Mouse (Mus musculus): ENCODE results near the gene Paqr8. TPM values are rescaled to one million over a fixed set of nuclear protein-coding genes. Genes with fewer than 3 reads are reported as not detected.

Gene Paqr8
- 100 to 1,000 TPM; 116 to 117 TPM for total RNA-seq (2021)

GRCm38 (mm10) chr1:20890404-20890921 is at the start of gene Paqr8:
Gene Paqr8, plus strand, starts transcription at chr1:20890606.
- intact Hi-C loops (cut with DNase I), result loop anchor here (5.0 kb wide), 4 partner anchors 43 to 188 kb away; partner anchors contain the start of gene Mcm3
- peak; percentile 84 to 92 for DNase-seq (ENCODE audit: low spot score in 2 of 2)

DNA sequence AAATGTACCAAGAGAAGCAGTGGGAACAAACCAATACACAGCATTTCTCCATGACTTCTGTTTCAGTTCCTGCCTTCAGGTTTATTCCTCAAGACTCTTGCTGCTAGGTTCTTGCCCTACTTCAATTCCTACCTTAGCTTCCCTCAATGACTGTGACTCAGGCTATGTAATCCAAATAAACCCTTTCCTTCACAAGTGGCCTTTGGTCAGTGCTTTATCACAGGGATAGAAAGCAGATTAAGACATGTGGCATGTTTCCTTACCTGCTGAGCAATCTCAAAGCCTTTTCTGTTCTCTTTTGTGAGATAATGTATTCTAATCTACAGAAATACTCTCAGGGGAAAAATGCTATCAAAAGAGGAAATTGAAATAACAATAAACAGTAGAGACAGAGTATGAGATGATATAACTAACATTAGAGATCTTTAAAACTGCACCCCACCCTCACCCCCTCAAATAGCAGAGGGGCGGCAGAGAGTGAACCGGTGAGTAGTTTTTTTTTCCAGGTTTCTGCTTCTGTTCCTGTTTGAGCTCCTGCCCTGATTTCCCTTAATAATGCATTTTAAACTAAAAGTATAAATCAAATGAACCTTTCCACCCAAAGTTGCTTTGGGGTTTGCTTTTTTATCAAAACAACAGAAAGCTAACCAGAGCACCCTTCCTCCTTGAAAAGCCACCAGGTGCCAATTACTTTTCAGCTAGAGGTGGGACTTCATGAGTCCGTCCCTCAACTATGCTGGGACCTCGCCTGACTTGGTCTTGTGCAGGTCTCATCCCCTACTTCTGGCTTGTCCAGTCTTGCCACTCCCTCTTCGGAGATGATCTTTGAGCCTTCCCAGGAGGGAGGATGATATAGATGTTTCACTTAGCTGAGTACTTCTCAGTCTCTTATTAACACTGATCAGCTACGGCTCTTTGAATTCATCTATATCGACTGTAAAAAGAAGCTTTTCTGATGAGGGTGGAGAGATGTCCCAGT is 33.2 kb upstream of the Paqr8 start:
- DNase-seq (ENCODE audit: low spot score in 2 of 2), result no peak
- intact Hi-C loops (cut with DNase I), result no loop called here

GRCm38 (mm10) chr1:20860775-20861174 is 29.6 kb upstream of the Paqr8 start:
- DNase-seq (ENCODE audit: low spot score in 2 of 2), result no peak
- intact Hi-C loops (cut with DNase I), result no loop called here

- DNase-seq (ENCODE audit: low spot score in 2 of 2), result no peak
- intact Hi-C loops (cut with DNase I), result no loop called here
Measured at GRCm38 (mm10) chr1:20861865-20862264, 28.5 kb upstream of the Paqr8 start.

DNA sequence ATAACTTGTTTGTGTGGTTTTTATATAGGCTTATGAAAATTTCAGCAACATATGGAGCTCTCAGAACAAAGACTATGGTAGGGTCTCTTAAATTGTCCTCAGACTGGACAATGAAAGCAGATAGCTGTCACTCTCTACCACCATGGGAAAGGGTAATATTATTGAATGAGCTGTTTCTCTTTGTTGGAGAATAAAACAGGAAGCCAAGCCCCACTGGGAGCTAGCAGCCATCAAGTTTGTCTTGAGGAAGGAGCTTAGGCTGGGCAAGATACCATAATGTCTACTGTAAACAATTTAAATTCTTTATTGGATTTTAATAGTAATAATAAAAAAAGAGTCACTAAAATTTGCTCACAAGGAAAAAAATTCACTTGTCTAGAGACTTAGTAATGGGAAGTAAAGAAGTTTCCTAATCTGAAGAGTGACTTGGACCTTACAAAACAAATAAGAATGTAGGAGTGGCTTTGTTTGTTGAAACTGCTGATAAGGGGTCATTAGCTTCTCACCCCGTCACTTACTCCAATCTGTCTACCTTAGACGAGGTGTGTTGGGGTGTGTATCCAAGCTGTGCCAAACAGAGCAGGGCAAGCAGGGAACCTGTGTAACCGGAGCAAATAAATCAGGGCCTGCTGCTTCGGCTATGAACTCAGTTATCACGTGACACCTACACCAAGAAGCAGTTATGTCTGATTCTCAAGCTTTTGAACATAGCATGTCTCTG is 26.8 kb upstream of the Paqr8 start:
- intact Hi-C loops (cut with DNase I), result no loop called here
- no peak for DNase-seq (ENCODE audit: low spot score in 2 of 2)

DNA sequence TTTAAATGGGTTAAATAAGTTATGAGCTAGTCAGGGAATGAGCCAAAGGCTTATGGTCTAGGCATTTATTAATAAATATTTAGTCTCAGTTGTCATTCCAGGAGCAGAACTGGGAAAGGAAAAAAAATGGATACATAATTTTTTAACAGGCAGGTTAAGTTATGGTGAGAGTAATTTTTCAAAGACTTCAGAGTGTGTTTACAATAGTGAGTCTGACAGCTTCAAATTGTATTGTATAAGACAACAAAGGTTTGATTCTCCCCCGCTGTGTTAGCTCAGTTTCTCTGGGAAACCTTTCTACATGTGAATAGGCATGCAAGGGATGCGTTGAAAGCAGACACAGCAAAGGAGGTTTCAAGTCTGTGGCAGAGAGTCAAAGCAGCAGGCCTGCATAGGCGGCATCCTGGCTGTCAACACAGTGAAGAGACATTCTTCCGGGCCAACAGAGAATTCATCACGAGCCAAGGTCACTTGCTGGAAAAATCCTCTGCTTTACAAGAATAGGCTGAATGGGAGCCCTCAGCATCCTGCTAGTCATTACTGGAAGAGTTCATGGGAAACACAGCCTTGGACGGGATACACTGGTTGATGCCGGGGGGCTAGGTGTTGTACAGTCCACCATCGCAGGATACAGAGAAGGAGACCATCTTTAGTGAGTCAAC is 23.0 kb upstream of the Paqr8 start:
- no peak for DNase-seq (ENCODE audit: low spot score in 2 of 2)
- intact Hi-C loops (cut with DNase I), result no loop called here

- intact Hi-C loops (cut with DNase I), result no loop called here
- DNase-seq (ENCODE audit: low spot score in 2 of 2), result no peak
Measured at GRCm38 (mm10) chr1:20868036-20868435, 22.4 kb upstream of the Paqr8 start.

- intact Hi-C loops (cut with DNase I), result no loop called here
Measured at GRCm38 (mm10) chr1:20870887-20871286, 19.5 kb upstream of the Paqr8 start.

DNA sequence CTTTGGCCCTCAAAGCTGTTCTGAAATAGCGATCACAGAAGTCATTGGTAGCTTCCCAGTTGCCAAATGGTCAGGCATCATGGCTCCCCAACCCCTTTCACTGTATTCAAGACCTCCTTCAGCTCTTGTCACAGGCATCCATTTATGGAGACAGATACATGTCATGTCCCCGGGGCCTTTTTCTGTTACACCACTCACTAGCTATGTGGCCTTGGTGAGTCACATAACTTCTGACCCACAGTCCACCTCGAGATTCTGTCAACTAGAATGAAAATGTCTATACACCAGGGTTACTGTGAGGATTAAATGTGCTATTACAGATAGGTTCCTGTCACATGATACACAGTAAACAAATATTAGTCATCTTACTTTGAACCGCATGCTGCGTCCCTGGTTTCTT is 17.9 kb upstream of the Paqr8 start:
- DNase-seq (ENCODE audit: low spot score in 2 of 2), result no peak
- intact Hi-C loops (cut with DNase I), result no loop called here

More at GRCm38 (mm10) chr1:20870887-20871286, 19.5 kb upstream of the Paqr8 start:
- DNase-seq (ENCODE audit: low spot score in 2 of 2), result no peak

DNA sequence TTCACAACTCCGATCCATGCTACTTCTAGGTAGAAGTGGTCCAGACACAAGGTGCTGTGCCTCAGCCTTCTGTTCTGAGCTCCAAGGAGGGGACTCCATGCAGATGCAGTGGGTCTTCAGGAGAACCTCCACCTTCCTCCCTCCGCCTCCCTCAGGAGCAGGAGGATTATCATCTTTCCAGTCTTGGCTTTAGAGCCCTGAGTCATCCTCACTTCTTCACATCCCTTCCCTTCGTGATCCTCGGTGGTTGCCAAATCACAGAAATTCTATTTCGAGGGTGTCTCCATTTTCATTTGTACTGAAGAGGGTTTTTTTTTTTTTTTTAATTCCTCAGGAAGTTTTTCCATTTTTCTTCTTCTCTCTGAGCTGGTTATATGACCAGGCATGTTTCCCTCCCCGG is 16.3 kb upstream of the Paqr8 start:
- intact Hi-C loops (cut with DNase I), result no loop called here

DNA sequence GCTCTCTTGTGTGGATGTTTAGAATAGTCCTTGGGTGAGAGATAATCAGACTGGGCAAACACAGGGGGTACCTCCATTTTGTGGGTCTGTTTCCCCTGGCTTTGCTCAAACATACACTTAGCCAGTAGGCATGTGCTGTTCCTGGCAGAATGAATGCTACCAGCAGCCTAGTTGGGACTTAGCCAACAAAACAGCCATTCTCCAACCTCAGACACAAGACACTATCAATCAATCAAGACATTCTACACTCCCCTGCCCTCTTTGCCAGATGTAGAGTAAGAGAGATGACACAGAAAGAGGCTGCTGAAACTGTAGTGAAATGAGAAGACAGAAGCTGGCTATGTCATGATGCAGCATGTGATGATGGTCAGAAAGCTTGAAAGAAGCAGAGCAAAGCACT is 13.1 kb upstream of the Paqr8 start:
- no peak for DNase-seq (ENCODE audit: low spot score in 2 of 2)
- intact Hi-C loops (cut with DNase I), result no loop called here

More for the DNA sequence above, 16.3 kb upstream of the Paqr8 start:
- peak in 1 of 2 experiments; percentile 66 for DNase-seq (ENCODE audit: low spot score in 2 of 2)

DNA sequence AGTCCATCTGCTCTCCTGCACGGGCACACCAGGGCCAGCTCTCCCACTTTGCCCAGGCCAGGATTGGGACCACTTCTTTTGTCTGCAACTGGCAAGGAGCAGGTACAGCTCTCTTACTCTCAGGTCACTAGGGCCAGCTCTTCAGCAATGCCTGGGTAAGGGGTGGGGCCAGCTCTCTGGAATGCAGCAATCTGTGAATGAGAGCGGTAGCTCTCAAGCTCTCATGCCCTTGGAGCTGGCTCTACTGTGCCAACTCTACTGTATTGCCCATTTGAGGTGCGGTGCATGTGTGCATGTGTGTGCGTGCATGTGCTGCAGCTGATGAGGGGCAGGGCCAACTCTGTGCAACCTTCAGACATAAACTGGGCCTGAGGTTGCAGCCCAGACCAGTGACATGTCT is 11.0 kb upstream of the Paqr8 start:
- no peak for DNase-seq (ENCODE audit: low spot score in 2 of 2)
- intact Hi-C loops (cut with DNase I), result no loop called here

DNA sequence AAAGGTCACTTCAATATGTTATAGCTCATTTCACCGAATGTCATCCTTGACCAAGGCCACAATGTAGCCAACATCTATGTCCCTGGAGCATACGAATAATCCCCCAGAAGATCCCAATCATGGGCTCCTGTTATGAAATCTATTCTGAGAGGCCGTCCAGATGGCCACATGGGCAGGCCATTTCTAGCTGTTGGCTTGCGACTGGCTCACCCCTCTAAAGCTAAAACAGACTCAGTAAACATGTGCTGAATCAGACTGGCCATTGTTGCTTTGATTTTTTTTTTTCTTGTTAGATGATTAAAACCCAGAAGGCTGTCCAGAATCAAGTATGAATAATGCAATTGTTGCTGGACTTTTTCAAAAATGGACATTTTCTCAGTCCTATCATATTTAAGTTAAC is 7.3 kb upstream of the Paqr8 start:
- intact Hi-C loops (cut with DNase I), result no loop called here
- peak in 1 of 2 experiments; percentile 45 for DNase-seq (ENCODE audit: low spot score in 2 of 2)

GRCm38 (mm10) chr1:20889677-20890403 is 566 bp upstream of the Paqr8 start:
- DNase-seq (ENCODE audit: low spot score in 2 of 2), result no peak
- intact Hi-C loops (cut with DNase I), result loop anchor here (5.0 kb wide), 4 partner anchors 43 to 188 kb away; partner anchors contain the start of gene Mcm3

GRCm38 (mm10) chr1:20890941-20891399 is 564 bp downstream of the Paqr8 start:
- intact Hi-C loops (cut with DNase I), result loop anchor here (5.0 kb wide), 4 partner anchors 44 to 189 kb away; partner anchors contain the start of gene Mcm3
- peak; percentile 77 to 87 for DNase-seq (ENCODE audit: low spot score in 2 of 2)

- intact Hi-C loops (cut with DNase I), result loop anchor here (5.0 kb wide), 4 partner anchors 46 to 191 kb away; partner anchors contain the start of gene Mcm3
- no peak for DNase-seq (ENCODE audit: low spot score in 2 of 2)
Measured at GRCm38 (mm10) chr1:20893059-20893458, 2.7 kb downstream of the Paqr8 start.

GRCm38 (mm10) chr1:20898391-20898790 is 8.0 kb downstream of the Paqr8 start:
- no peak for DNase-seq (ENCODE audit: low spot score in 2 of 2)
- intact Hi-C loops (cut with DNase I), result no loop called here

GRCm38 (mm10) chr1:20900336-20900735 is 9.9 kb downstream of the Paqr8 start:
- intact Hi-C loops (cut with DNase I), result no loop called here
- DNase-seq (ENCODE audit: low spot score in 2 of 2), result no peak
